Mouse (Mus musculus) kidney, postnatal 0 days (tissue): ENCODE results near the gene Ruvbl1. TPM values are rescaled to one million over a fixed set of nuclear protein-coding genes. Genes with fewer than 3 reads are reported as not detected.
A peak's percentile ranks its signal among the peaks of the same experiment; 100 is the strongest.

Source experiments
- ATAC-seq: fragments of 200-750 bp; cut with Nextera tagmentation; replicated peaks from 2 replicates; pipeline ENCODE4 v1.8.0; 2017; ENCODE audit warnings: low read depth, moderate number of reproducible peaks, moderate TSS enrichment, moderate library complexity; ENCODE audit not compliant: low FRiP score
- DNase-seq: peaks from one replicate; pipeline ENCODE4 v3.0.0-alpha.2; 2016; ENCODE audit warnings: low spot score
- H3K27ac ChIP-seq: fragments of 300-500 bp; sonication (generic); 2 replicates; pipeline ENCODE4 v1.5.1; 2014; ENCODE audit warnings: mild to moderate bottlenecking
- H3K27me3 ChIP-seq: fragments of 300-500 bp; sonication (generic); 2 replicates; pipeline ENCODE4 v1.6.1; 2014; ENCODE audit warnings: low read length, mixed read lengths; ENCODE audit not compliant: insufficient read depth
- H3K36me3 ChIP-seq: fragments of 300-500 bp; sonication (generic); 2 replicates; pipeline ENCODE4 v1.6.1; 2014; ENCODE audit warnings: low read length, mixed read lengths; ENCODE audit not compliant: insufficient read depth
- H3K4me1 ChIP-seq: fragments of 300-500 bp; sonication (generic); replicated peaks from 2 replicates; pipeline ENCODE4 v1.6.1; 2014; ENCODE audit warnings: antibody characterized with exemption, low read length, mixed read lengths; ENCODE audit not compliant: insufficient read depth
- H3K4me2 ChIP-seq: fragments of 300-500 bp; sonication (generic); 2 replicates; pipeline ENCODE4 v1.6.1; 2014; ENCODE audit warnings: mild to moderate bottlenecking, low read length, moderate library complexity, mixed read lengths
- H3K4me3 ChIP-seq: fragments of 300-500 bp; sonication (generic); replicated peaks from 2 replicates; pipeline ENCODE4 v1.5.1; 2014; ENCODE audit warnings: low read depth, low read length
- H3K9ac ChIP-seq: fragments of 300-500 bp; sonication (generic); 2 replicates; pipeline ENCODE4 v1.6.1; 2014; ENCODE audit warnings: low read depth, low read length
- H3K9me3 ChIP-seq: fragments of 300-500 bp; sonication (generic); replicated peaks from 2 replicates; pipeline ENCODE4 v1.6.1; 2016; ENCODE audit warnings: low read length, inconsistent platforms, mixed read lengths
- CTCF ChIP-seq: IDR thresholded peaks from 2 replicates; pipeline ENCODE4 v1.5.1; 2016; ENCODE audit warnings: antibody characterized with exemption, low read depth, mild to moderate bottlenecking, moderate library complexity
- WGBS: fragments of 180-500 bp; shearing (Covaris S2); extraction: QIAGEN DNeasy Blood & Tissue Kit; methylation state at CpG from one replicate; pipeline ENCODE4 v1.1.7; 2014; 5-methylcytosine and 5-hydroxymethylcytosine counted together
- polyA plus RNA-seq: library from polyadenylated mRNA; unstranded; fragments of >200 nt; fragmentation: Nextera tagmentation; extraction: Ambion mirVana; gene quantifications from 2 replicates; pipeline ENCODE4 v1.2.1, GENCODE M21; 2015

Gene Ruvbl1
- polyA plus RNA-seq, 1 experiment from 2014 or later = 91.1 TPM

- ATAC-seq (no peak), DNase-seq (no peak)
- Histone ChIP-seq H3K9me3 (no peaks in the 10 kb centered on the region), H3K4me3 (no peak overlapping the region), H3K4me1 (0 out of 2 replicates have a peak, but pooled peaks cover 5% of the 10 kb centered on the region), H3K36me3 (peaks cover 38% of the 10 kb centered on the region), H3K27ac (no peak overlapping the region), H3K9ac (no peak overlapping the region), H3K27me3 (no peaks in the 10 kb centered on the region), H3K4me2 (no peak overlapping the region)
- no peak for TF ChIP-seq CTCF
- WGBS = 65% methylated on average over 6 of the region's 6 CpGs
Measured at GRCm38 (mm10) chr6:88469878-88470277, 4.7 kb downstream of the Ruvbl1 start.

DNA sequence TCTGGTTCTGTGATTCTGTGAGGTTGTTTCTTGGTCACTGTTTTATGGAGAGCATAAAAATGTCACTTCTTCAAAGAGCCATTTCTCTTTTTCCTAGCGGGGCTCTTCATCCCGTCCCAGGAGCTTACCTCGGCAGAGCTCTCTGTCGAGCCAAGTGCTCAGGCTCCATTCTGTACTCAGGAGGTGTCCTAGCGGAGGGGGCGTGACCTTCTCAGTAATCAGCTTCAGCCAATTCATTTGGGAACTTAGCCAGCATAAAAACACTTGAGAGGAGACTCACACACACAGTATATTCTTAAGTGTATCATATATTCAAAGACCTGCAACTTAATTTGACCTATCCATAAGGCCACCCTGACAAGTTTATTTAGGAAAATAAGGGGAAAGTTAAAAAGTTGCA lies 15.2 kb downstream of the Ruvbl1 start:
- Histone ChIP-seq H3K4me2 (no peak overlapping the region), H3K4me1 (no peaks in the 10 kb centered on the region), H3K9ac (no peak overlapping the region), H3K4me3 (no peak overlapping the region), H3K27ac (no peak overlapping the region), H3K27me3 (no peaks in the 10 kb centered on the region), H3K9me3 (no peaks in the 10 kb centered on the region), H3K36me3 (peaks cover 74% of the 10 kb centered on the region)
- TF ChIP-seq CTCF = no peak
- WGBS = 27% methylated on average over 6 of the region's 6 CpGs
- no peak for DNase-seq
- no peak for ATAC-seq

GRCm38 (mm10) chr6:88483111-88483510 lies 17.9 kb downstream of the Ruvbl1 start:
- Histone ChIP-seq H3K4me2 (no peak overlapping the region), H3K4me3 (no peak overlapping the region), H3K27me3 (no peaks in the 10 kb centered on the region), H3K4me1 (no peaks in the 10 kb centered on the region), H3K36me3 (peaks cover 76% of the 10 kb centered on the region), H3K9me3 (no peaks in the 10 kb centered on the region), H3K9ac (no peak overlapping the region), H3K27ac (no peak overlapping the region)
- TF ChIP-seq CTCF = no peak
- ATAC-seq (no peak), DNase-seq (no peak)
- 66% methylated on average over 7 of the region's 7 CpGs for WGBS

DNA sequence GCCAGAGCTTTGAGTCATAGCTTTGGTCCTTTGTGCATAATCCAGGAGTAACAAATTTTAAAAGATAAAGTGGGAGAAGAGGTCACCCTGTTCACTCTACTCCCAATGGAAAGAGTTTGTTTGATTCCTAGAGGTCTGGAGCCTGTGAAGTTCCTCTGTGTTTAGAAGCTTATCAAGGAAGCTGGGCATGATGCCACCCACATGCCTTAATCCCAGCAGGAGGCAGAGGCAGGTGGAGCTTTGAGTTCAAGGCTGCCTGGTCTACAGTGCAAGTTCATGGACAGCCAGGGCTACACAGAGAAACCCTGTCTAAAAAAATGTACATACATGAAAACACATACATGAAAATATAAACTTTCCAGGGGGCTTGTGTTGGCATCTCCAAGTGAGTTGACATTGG lies 18.7 kb downstream of the Ruvbl1 start:
- Histone ChIP-seq H3K9me3 (no peaks in the 10 kb centered on the region), H3K27me3 (no peaks in the 10 kb centered on the region), H3K4me2 (no peak overlapping the region), H3K9ac (no peak overlapping the region), H3K36me3 (peaks cover 73% of the 10 kb centered on the region), H3K4me1 (no peaks in the 10 kb centered on the region), H3K27ac (no peak overlapping the region), H3K4me3 (no peak overlapping the region)
- no peak for DNase-seq
- no peak for ATAC-seq
- no peak for TF ChIP-seq CTCF

DNA sequence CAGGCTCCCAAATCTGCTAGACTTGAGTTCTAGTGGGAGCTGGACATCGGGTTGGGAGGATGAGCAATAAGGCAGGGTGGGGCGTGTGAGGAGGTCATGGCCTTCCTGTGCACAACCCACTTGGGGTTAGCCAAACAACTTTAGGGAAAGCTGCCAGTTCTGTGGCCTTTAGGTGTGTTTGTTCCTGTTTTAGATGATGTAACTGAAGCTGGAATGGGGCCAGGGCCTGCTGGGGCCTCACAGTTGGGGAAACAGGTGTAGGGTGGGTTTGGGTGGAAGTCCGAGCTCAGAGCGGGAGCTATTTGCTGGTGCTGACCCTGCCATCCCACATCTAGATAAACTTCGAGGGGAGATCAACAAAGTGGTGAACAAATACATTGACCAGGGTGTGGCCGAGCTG lies 20.2 kb downstream of the Ruvbl1 start:
- TF ChIP-seq CTCF = no peak
- Histone ChIP-seq H3K27me3 (no peaks in the 10 kb centered on the region), H3K4me1 (no peaks in the 10 kb centered on the region), H3K4me3 (no peak overlapping the region), H3K36me3 (peaks cover 61% of the 10 kb centered on the region), H3K27ac (no peak overlapping the region), H3K9ac (no peak overlapping the region), H3K4me2 (no peak overlapping the region), H3K9me3 (no peaks in the 10 kb centered on the region)
- ATAC-seq (no peak), DNase-seq (no peak)
- WGBS = 79% methylated on average over 6 of the region's 6 CpGs

DNA sequence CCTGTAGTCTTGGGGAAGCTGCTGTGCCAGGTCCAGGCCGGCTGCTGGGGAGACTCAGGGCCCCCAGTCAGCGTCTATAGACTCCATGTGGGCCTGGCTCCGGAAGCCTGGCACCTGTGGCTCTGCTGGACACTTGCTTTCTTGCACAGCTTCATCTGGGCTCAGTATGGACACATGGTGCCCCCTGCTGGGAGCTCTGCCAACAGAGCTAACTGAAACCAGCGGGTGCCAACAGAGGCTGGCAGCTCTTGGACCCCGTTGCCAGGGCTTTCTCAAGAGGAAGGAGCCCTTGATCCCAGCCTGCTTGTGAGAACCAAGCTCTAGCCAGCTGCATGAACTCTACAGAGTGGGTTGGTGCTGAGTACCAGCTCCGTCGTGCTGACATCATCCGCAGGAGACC lies 21.7 kb downstream of the Ruvbl1 start:
- no peak for ATAC-seq
- no peak overlapping the region for H3K4me2 ChIP-seq

DNA sequence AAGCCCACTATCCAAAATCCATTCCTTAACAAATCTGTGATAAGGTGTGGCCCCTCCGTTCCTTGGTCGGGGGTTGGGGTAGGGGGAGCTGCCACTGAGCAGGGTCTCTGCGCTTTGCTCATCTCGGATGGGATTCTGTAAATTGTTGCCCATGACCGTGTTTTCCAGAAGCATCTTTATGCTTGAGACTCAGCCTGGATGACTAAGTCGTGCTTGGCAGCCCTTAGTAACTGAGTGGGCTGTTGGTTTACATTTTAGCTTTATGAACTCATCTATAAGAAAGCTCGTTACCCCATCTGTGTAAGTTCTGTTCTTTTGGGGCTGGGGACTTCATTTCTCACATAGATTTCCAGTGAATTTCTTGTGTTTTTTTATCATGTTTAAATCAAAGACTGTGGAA lies 23.8 kb downstream of the Ruvbl1 start:
- no peak for ATAC-seq
- H3K4me1 ChIP-seq = no peaks in the 10 kb centered on the region
- no peaks in the 10 kb centered on the region for H3K9me3 ChIP-seq
- no peaks in the 10 kb centered on the region for H3K27me3 ChIP-seq
- WGBS = 91% methylated on average over 7 of the region's 7 CpGs
- no peak for TF ChIP-seq CTCF
- no peak overlapping the region for H3K27ac ChIP-seq
- no peak for DNase-seq
- H3K36me3 ChIP-seq = peaks cover 53% of the 10 kb centered on the region
- no peak overlapping the region for H3K4me3 ChIP-seq
- H3K4me2 ChIP-seq = no peak overlapping the region
- no peak overlapping the region for H3K9ac ChIP-seq

More for the DNA sequence above, 21.7 kb downstream of the Ruvbl1 start:
- Histone ChIP-seq H3K36me3 (peaks cover 54% of the 10 kb centered on the region), H3K4me3 (no peak overlapping the region), H3K9me3 (no peaks in the 10 kb centered on the region), H3K4me1 (no peaks in the 10 kb centered on the region), H3K27ac (no peak overlapping the region), H3K27me3 (no peaks in the 10 kb centered on the region), H3K9ac (no peak overlapping the region)
- peak; percentile 66 for TF ChIP-seq CTCF
- WGBS = 86% methylated on average over 8 of the region's 8 CpGs
- DNase-seq = peak; percentile 31
